Mouse (Mus musculus) embryonic fibroblast, embryonic 13.5 days (primary cell): ENCODE results near the gene Pip4k2c. TPM values are rescaled to one million over a fixed set of nuclear protein-coding genes. Genes with fewer than 3 reads are reported as not detected.
A peak's percentile ranks its signal among the peaks of the same experiment; 100 is the strongest.

ENCODE experiments used
- H3K27ac ChIP-seq: 2 replicates; pipeline ENCODE4 v1.5.1; 2012; ENCODE audit warnings: low read length, control low read depth, inconsistent platforms; ENCODE audit not compliant: insufficient read depth
- H3K4me1 ChIP-seq: 2 replicates; pipeline ENCODE4 v1.6.1; 2011; ENCODE audit warnings: low read length; ENCODE audit not compliant: control insufficient read depth, insufficient read depth
- H3K4me3 ChIP-seq: 2 replicates; pipeline ENCODE4 v1.5.1; 2011; ENCODE audit warnings: mild to moderate bottlenecking, control low read depth, low read length; ENCODE audit not compliant: insufficient read depth
- CTCF ChIP-seq: IDR thresholded peaks from 2 replicates; pipeline ENCODE4 v1.5.1; 2011; ENCODE audit warnings: mild to moderate bottlenecking, control low read depth, low read length, moderate library complexity, borderline replicate concordance; ENCODE audit not compliant: insufficient read depth
- POLR2A ChIP-seq: IDR thresholded peaks from 2 replicates; pipeline ENCODE4 v1.6.1; 2011; ENCODE audit warnings: low read depth, mild to moderate bottlenecking, control low read depth, low read length, moderate library complexity
- polyA plus RNA-seq: library from polyadenylated mRNA; stranded (reverse); fragments of >200 nt; gene quantifications from 2 replicates; pipeline ENCODE4 v1.2.4, GENCODE M21; 2011; ENCODE audit warnings: low read depth; ENCODE audit not compliant: missing spikeins, insufficient read length

The Pip4k2c gene
- polyA plus RNA-seq, 1 experiment: 24.3 TPM

GRCm38 (mm10) chr10:127227163-127227562 is 15.8 kb upstream of the Pip4k2c start:
- TF ChIP-seq POLR2A (no peak), CTCF (no peak)
- H3K27ac ChIP-seq: no peak overlapping the region
- no peaks in the 10 kb centered on the region for H3K4me1 ChIP-seq
- H3K4me3 ChIP-seq: no peak overlapping the region

DNA sequence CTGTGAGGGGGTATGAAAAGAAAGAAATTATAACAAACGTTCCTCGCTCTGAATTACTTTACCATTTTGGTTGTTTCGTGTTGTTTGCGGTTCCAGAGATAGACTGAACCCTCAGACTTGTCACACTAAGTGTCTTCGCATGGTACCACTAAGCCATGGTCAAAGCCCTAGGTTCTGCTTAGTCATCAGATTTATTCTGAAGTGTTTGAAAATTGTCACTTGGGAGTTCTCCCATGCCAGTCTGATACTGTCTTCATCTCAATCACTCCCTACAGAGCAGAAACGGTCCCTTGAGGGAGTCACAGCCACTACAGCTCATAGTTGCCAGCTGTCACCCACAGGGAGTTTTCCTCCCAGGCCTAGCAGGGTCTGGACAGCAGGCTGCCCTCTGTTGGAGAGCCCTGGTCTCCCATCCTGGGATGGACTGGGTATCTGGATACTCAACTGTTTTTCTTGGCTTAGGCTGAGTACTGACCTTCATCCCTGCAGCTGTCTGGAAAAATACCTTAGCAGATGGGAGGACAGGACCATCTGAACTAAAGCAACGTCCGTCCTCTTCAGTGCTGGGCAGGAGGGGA is 15.0 kb upstream of the Pip4k2c start:
- H3K27ac ChIP-seq: no peak overlapping the region
- no peaks in the 10 kb centered on the region for H3K4me1 ChIP-seq
- no peak overlapping the region for H3K4me3 ChIP-seq
- no peak for TF ChIP-seq POLR2A
- peak; percentile 39; the same call in 1 of the 2 replicates for TF ChIP-seq CTCF

GRCm38 (mm10) chr10:127225732-127226131 is 14.3 kb upstream of the Pip4k2c start:
- H3K27ac ChIP-seq: no peak overlapping the region
- no peak overlapping the region for H3K4me3 ChIP-seq
- TF ChIP-seq POLR2A (no peak), CTCF (no peak)
- no peaks in the 10 kb centered on the region for H3K4me1 ChIP-seq

DNA sequence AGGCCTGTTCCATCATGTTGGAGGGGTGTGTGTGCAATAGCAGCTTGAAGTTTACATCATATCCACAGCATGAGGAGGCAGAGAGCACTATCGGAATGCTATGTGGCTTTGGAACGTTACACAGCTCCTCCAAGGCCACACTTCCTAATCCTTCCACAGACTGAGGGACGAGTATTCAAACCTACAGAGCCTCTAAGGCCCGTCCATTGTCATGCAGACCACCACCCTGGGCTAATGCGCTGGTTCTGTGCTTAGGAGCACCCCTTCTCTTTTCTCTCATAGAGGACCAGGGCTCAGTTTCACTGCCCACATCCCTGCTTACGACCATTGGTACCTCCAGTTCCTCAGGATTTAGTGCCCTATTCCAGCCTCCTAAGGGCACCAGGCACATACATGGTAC is 13.8 kb upstream of the Pip4k2c start:
- TF ChIP-seq POLR2A: no peak
- TF ChIP-seq CTCF: no peak
- Histone ChIP-seq H3K27ac (no peak overlapping the region), H3K4me1 (no peaks in the 10 kb centered on the region), H3K4me3 (no peak overlapping the region)

GRCm38 (mm10) chr10:127218339-127218738 is 7.0 kb upstream of the Pip4k2c start:
- H3K4me3 ChIP-seq: no peak overlapping the region
- no peak for TF ChIP-seq CTCF
- no peak for TF ChIP-seq POLR2A
- H3K4me1 ChIP-seq: no peaks in the 10 kb centered on the region
- no peak overlapping the region for H3K27ac ChIP-seq

DNA sequence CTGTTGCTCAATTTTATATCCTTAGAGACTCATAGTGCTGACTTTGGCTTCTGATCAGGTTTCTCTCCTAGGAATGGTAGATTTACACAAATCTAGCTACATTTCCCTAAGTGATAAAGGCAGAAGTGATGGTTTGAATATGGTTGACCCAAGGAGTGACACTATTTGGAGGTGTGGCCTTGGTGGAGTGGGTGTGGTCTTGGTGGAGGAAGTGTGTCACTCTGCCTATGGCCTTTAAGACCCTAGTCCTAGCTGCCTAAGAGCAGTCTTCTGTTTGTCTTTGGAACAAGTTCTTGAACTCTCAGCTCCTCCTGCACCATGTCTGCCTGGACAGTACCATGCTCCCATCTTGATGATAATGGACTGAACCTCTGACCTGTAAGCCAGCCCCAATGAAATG is 5.8 kb upstream of the Pip4k2c start:
- Histone ChIP-seq H3K27ac (no peak overlapping the region), H3K4me3 (no peak overlapping the region), H3K4me1 (no peaks in the 10 kb centered on the region)
- TF ChIP-seq POLR2A (no peak), CTCF (no peak)

DNA sequence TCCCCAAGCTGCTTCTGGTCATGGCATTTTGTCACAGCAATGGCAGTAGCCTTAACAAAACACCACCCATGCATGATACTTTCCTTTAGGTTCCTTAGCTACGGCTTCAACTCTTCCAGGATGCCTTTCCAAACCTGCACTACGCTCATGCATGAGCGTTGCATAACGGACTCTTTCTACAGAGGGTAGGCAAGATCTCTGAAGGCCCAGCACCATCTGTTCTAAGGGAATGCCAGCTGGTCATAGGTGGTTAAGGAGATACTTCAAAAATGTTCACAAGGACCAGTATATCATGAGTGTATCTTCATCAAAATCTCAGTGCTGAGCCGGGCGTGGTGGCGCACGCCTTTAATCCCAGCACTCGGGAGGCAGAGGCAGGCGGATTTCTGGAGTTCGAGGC is 5.1 kb upstream of the Pip4k2c start:
- Histone ChIP-seq H3K4me1 (no peaks in the 10 kb centered on the region), H3K4me3 (no peak overlapping the region), H3K27ac (no peak overlapping the region)
- TF ChIP-seq POLR2A (no peak), CTCF (no peak)

DNA sequence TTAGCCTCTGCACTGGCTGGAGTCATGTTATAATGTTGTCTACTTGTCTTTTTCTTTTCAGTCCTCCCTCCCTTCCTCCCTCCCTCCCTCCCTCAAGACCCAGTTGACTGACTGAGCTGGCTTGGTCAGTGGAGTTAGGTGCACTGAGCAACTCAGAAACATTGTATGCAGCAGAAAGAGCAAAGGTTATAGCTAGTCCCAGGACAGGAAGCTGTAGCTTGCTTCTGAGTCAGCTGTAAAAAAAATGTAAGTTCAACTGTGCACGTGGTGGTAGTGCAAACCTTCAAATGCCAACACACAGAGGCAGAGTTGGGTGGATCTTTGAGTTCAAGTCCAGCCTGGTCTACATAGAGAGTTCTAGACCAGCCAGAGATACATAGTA is 3.0 kb upstream of the Pip4k2c start:
- H3K4me3 ChIP-seq: no peak overlapping the region
- TF ChIP-seq CTCF (no peak), POLR2A (no peak)
- peaks cover 8% of the 10 kb centered on the region for H3K4me1 ChIP-seq
- H3K27ac ChIP-seq: no peak overlapping the region

GRCm38 (mm10) chr10:127213704-127214421 is 2.5 kb upstream of the Pip4k2c start:
- TF ChIP-seq POLR2A: no peak
- TF ChIP-seq CTCF: no peak
- Histone ChIP-seq H3K27ac (no peak overlapping the region), H3K4me3 (no peak overlapping the region), H3K4me1 (peaks cover 8% of the 10 kb centered on the region)

DNA sequence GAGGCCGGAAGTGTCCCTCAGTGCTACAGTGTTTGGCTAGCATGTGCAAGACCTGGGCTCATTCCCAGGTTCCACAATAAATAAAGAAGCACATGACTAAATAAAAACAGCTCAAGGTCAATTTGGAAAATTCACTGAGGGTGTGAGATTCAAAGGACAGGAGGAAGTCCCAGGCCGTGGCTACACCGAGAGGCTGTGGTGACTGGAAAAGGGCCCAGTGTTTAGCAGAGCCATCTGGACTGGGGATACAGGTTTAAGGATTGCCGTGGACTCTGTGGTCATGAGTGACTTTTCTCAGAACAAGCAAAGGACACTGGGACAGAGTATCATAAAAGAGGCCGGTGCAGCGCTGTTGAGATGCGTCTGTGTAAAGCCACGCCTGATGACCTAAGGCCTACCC is 1.9 kb upstream of the Pip4k2c start:
- Histone ChIP-seq H3K4me3 (no peak overlapping the region), H3K27ac (no peak overlapping the region), H3K4me1 (peaks cover 8% of the 10 kb centered on the region)
- TF ChIP-seq POLR2A (no peak), CTCF (no peak)
